Mouse (Mus musculus): ENCODE data around the gene E130116L18Rik. TPM values are rescaled to one million over a fixed set of nuclear protein-coding genes. Genes with fewer than 3 reads are reported as not detected.
A peak's percentile ranks its signal among the peaks of the same experiment; 100 is the strongest.

The E130116L18Rik gene
- not detected in 2 replicates for polyA plus RNA-seq (2012; rRNA removed)

DNA sequence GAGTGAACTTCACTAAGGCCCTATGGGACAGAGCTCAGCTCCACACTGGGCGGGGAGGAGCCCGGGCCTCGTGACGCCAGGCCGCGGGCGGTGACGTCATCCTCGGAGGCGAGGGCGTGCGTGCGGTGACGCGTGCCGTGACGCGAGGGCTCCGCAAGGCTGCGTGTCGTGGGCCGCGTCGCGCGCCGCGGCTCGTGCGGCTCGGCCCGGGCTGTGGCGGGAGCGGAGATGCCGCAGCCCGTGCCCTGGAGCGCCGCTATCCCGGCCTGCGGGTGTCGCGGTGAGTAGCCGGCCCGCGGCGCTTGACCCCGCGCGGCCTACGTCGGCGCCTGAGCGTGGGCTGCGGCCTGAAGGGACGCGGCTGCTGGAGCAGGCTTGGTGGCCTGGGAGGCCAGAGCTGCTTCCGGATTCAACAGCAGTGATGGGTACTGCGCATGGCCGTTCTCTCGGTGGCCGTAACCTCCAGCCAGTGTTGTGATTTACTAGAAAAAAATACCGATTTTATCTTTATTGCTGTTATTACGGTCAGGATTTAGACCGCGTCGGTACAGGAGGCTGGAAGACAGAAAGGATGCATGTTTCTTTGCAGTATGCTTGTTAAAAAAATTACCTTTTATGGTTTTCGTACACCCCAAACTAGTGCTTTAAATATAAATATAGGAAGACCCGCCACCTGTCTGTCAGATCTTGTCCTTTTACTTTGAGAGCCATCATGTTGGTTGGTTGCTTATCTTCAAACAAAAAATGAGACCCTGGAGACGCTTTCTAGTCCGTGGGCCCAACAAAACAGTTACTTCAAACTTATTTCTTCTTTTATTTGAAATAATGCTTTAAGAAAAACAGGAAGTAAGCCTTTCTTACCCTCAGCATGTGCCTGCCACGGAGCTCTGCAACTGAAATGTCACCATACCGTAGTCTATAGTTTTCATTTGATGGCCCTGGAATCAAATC, at the start of gene E130116L18Rik:
TSS of gene E130116L18Rik (minus strand) at position 402 of the 951 bp plus-strand sequence.
- DNase-seq, result peak; percentile 93
- Histone ChIP-seq H3K27ac (ENCODE audit: insufficient read depth, low read depth, low read length) (peak within 1 kb of the TSS; percentile 79), H3K27me3 (replicated peaks; ENCODE audit: control insufficient read depth, insufficient read depth, low read length) (no peaks in the 10 kb centered on the region), H3K4me3 (ENCODE audit: insufficient read depth, low read depth, low read length) (peak within 1 kb of the TSS; percentile 69), H3K4me1 (ENCODE audit: control insufficient read depth, insufficient read depth, low read length) (peaks cover 18% of the 10 kb centered on the region; the same call in 1 of the 2 replicates), H3K36me3 (ENCODE audit: control insufficient read depth, insufficient read depth, low read length) (no peaks in the 10 kb centered on the region)
- no peak for TF ChIP-seq POLR2A (IDR thresholded peaks at IDR 0.05; ENCODE audit: low read depth, low read length)
- TF ChIP-seq CTCF (conservative IDR thresholded peaks at IDR 0.05; ENCODE audit: insufficient read depth, insufficient read length, low read depth, low read length), result no peak
- 2% methylated on average over 72 of the region's 72 CpGs for WGBS

DNA sequence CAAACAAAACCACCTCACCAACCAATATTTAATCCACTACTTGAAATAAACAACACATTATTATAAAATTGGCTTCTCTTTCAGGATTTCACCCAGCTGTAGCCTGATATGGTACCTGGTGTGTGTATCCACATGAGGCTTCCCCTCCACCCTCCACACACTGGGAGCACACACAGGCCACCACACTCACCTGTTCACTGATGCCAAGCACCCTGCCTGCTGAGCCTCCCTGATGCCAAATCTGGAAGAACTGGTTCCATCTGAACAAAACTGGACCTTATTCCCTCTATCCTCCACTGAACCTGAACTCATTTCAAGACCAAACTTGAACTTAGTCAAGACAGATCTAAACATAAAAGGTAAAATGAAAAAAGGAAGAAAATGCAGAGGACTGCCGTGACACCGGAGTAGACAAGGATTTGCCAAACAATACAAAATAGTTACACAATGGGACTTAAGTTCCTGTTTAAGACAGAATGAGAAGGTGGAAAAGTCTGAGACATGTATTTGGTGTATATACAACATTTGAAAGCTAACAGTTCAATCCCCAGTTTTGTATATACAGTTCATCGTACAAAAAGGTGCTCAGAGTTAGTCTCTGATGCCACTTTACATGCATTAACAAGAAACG, 45.4 kb upstream of the E130116L18Rik start:
- DNase-seq, result peak; percentile 58
- no peaks in the 10 kb centered on the region for H3K27me3 ChIP-seq (replicated peaks; ENCODE audit: control insufficient read depth, insufficient read depth, low read length)
- peaks cover 18% of the 10 kb centered on the region for H3K36me3 ChIP-seq (ENCODE audit: control insufficient read depth, insufficient read depth, low read length)
- no peak overlapping the region for H3K4me3 ChIP-seq (ENCODE audit: insufficient read depth, low read depth, low read length)
- H3K4me1 ChIP-seq (ENCODE audit: control insufficient read depth, insufficient read depth, low read length), result no peaks in the 10 kb centered on the region; the same call in 1 of the 2 replicates
- TF ChIP-seq POLR2A (IDR thresholded peaks at IDR 0.05; ENCODE audit: low read depth, low read length) (no peak), CTCF (conservative IDR thresholded peaks at IDR 0.05; ENCODE audit: insufficient read depth, insufficient read length, low read depth, low read length) (no peak)
- WGBS, result 73% methylated on average over 4 of the region's 4 CpGs
- H3K27ac ChIP-seq (ENCODE audit: insufficient read depth, low read depth, low read length), result no peak overlapping the region; the same call in 1 of the 2 replicates

- H3K4me3 ChIP-seq (ENCODE audit: insufficient read depth, low read depth, low read length), result no peak overlapping the region
- peak overlapping the region; percentile 25; the same call in 1 of the 2 replicates for H3K27ac ChIP-seq (ENCODE audit: insufficient read depth, low read depth, low read length)
- TF ChIP-seq POLR2A (IDR thresholded peaks at IDR 0.05; ENCODE audit: low read depth, low read length) (no peak), CTCF (conservative IDR thresholded peaks at IDR 0.05; ENCODE audit: insufficient read depth, insufficient read length, low read depth, low read length) (no peak)
- H3K27me3 ChIP-seq (replicated peaks; ENCODE audit: control insufficient read depth, insufficient read depth, low read length), result no peaks in the 10 kb centered on the region
- peaks cover 34% of the 10 kb centered on the region for H3K36me3 ChIP-seq (ENCODE audit: control insufficient read depth, insufficient read depth, low read length)
- WGBS, result 40% methylated on average over 7 of the region's 7 CpGs
- DNase-seq, result no peak
- H3K4me1 ChIP-seq (ENCODE audit: control insufficient read depth, insufficient read depth, low read length), result peaks cover 11% of the 10 kb centered on the region
These were observed 39.3 kb upstream of the E130116L18Rik start for GRCm38 (mm10) chr5:25262266-25262665.

DNA sequence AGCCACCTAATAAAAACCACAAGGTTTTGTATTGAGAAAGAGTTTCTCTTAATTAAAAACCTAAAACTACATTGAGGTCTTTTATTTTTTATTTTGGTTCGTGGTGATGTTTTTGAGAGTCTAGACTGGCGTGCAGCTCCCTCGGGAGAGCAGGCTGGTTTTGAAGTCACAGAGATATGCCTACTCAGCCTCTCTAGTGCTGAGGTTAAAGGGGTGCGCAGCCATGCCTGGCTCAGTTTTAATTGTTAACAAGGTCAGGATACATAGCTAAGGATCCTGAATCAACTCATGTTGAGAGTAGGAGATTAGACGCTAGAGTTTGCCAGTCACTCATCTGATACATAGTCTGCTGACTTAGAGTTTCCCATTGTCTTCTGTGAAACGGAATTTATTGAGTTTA, 38.5 kb upstream of the E130116L18Rik start:
- no peak overlapping the region for H3K4me3 ChIP-seq (ENCODE audit: insufficient read depth, low read depth, low read length)
- H3K36me3 ChIP-seq (ENCODE audit: control insufficient read depth, insufficient read depth, low read length), result peaks cover 33% of the 10 kb centered on the region
- no peak overlapping the region for H3K27ac ChIP-seq (ENCODE audit: insufficient read depth, low read depth, low read length)
- peak; percentile 63 for DNase-seq
- H3K4me1 ChIP-seq (ENCODE audit: control insufficient read depth, insufficient read depth, low read length), result peaks cover 11% of the 10 kb centered on the region
- TF ChIP-seq POLR2A (IDR thresholded peaks at IDR 0.05; ENCODE audit: low read depth, low read length) (no peak), CTCF (conservative IDR thresholded peaks at IDR 0.05; ENCODE audit: insufficient read depth, insufficient read length, low read depth, low read length) (no peak)
- 50% methylated on average over 6 of the region's 6 CpGs for WGBS
- no peaks in the 10 kb centered on the region for H3K27me3 ChIP-seq (replicated peaks; ENCODE audit: control insufficient read depth, insufficient read depth, low read length)

GRCm38 (mm10) chr5:25256686-25257085, 33.7 kb upstream of the E130116L18Rik start:
- H3K27ac ChIP-seq (ENCODE audit: insufficient read depth, low read depth, low read length), result no peak overlapping the region
- H3K27me3 ChIP-seq (replicated peaks; ENCODE audit: control insufficient read depth, insufficient read depth, low read length), result no peaks in the 10 kb centered on the region
- peaks cover 29% of the 10 kb centered on the region for H3K36me3 ChIP-seq (ENCODE audit: control insufficient read depth, insufficient read depth, low read length)
- 86% methylated on average over 2 of the region's 2 CpGs for WGBS
- no peak overlapping the region for H3K4me3 ChIP-seq (ENCODE audit: insufficient read depth, low read depth, low read length)
- TF ChIP-seq POLR2A (IDR thresholded peaks at IDR 0.05; ENCODE audit: low read depth, low read length), result no peak
- TF ChIP-seq CTCF (conservative IDR thresholded peaks at IDR 0.05; ENCODE audit: insufficient read depth, insufficient read length, low read depth, low read length), result no peak
- peaks cover 26% of the 10 kb centered on the region; the same call in 1 of the 2 replicates for H3K4me1 ChIP-seq (ENCODE audit: control insufficient read depth, insufficient read depth, low read length)
- DNase-seq, result no peak

DNA sequence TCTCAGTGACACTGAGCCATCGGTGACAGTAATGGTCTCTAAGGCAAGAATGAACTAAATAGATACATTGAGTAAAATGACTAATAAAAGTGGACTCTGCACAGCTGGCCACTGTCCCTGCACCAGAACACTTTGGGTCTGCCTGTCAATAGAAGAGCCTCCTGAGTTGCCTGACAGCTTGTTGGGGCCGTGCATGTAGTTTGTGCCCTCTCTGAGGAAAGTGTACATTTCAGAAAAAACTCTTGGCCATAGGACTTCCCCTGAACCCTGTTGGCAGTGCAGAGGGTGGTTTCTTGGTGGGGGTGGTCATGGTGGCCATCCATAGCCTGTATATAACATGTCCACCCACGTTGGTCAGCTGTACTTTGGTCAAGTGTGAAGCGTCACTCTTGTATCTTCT, 31.5 kb upstream of the E130116L18Rik start:
- no peaks in the 10 kb centered on the region for H3K27me3 ChIP-seq (replicated peaks; ENCODE audit: control insufficient read depth, insufficient read depth, low read length)
- TF ChIP-seq POLR2A (IDR thresholded peaks at IDR 0.05; ENCODE audit: low read depth, low read length), result no peak
- no peak for TF ChIP-seq CTCF (conservative IDR thresholded peaks at IDR 0.05; ENCODE audit: insufficient read depth, insufficient read length, low read depth, low read length)
- DNase-seq, result no peak
- WGBS, result 76% methylated on average over 4 of the region's 4 CpGs
- H3K4me3 ChIP-seq (ENCODE audit: insufficient read depth, low read depth, low read length), result no peak overlapping the region
- H3K36me3 ChIP-seq (ENCODE audit: control insufficient read depth, insufficient read depth, low read length), result peaks cover 41% of the 10 kb centered on the region
- H3K4me1 ChIP-seq (ENCODE audit: control insufficient read depth, insufficient read depth, low read length), result peaks cover 22% of the 10 kb centered on the region; the same call in 1 of the 2 replicates
- peak overlapping the region; percentile 1; the same call in 1 of the 2 replicates for H3K27ac ChIP-seq (ENCODE audit: insufficient read depth, low read depth, low read length)

Measured in kidney, adult 2 months (tissue).